Mouse (Mus musculus) A20 (cell line): ENCODE results near the gene Gm20850.
"Not testable (repeated sequence)": the region's sequence is repeated elsewhere in the genome, so short reads cannot be mapped to it uniquely, and the experiment has no call there.

ENCODE experiments used
- DNase-seq: peaks from one replicate; pipeline ENCODE4 v3.0.0-alpha.2; 2011; ENCODE audit warnings: low read depth, low spot score

Gene Gm20850

DNA sequence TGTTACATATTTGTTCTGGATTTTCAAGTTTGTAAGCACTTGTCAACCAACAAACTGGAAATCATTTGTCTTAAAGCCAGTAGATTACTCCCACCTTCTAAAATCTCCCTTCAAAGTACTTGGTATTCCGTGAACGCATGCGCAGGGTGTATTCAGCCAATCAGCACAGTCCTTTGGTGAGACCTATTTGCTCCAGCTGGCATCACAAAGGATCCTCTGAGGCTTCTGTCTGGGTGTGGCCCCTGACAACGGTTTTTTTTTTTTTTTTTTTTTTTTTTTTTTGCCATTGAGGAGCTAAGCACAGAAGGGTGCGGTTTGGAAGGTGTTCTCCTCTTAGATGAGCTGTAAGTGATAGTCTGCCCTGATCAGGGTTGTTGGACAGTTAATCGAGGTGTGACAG, at the start of gene Gm20850:
Gene Gm20850 (plus strand): TSS at position 301 of the 400 bp plus-strand sequence.
- not testable (repeated sequence) for DNase-seq
